Mouse (Mus musculus): ENCODE measurements around the gene 1700049E17Rik2.
"Not testable (repeated sequence)": the region's sequence is repeated elsewhere in the genome, so short reads cannot be mapped to it uniquely, and the experiment has no call there.

DNA sequence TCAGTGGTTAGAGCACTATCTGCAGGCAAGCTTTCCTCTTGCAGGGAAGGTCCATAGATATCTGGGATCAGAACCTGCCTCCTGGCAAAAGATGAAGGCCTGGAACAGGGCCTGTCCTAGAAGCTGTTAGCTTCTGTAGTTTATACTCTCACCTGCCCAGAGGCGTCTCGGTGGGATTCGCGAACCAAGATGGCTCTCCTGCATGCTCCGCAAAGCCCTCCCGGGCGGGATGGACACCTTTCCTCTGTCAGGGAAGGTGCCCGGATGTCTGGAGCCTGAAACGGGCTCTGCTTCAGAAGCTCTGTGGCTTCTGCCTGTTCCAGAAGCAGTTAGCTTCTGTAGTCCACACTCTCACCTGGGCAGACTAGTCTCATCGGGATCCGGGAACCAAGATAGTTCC lies 57.1 kb downstream of the 1700049E17Rik2 start:
- not testable (repeated sequence) for TF ChIP-seq GABPA (IDR thresholded peaks at IDR 0.05; ENCODE audit: insufficient replicate concordance, low read depth, low read length); RAD21 (IDR thresholded peaks at IDR 0.05; ENCODE audit: low read depth, low read length); PAX5 (IDR thresholded peaks at IDR 0.05; ENCODE audit: low read length)

Data from CH12.LX (cell line).